Mouse (Mus musculus): Measurements from ENCODE around the gene Ttc7. TPM values are rescaled to one million over a fixed set of nuclear protein-coding genes. Genes with fewer than 3 reads are reported as not detected.

Ttc7 gene
- polyA plus RNA-seq, 1 experiment from 2014 or later = 7.6 TPM

DNA sequence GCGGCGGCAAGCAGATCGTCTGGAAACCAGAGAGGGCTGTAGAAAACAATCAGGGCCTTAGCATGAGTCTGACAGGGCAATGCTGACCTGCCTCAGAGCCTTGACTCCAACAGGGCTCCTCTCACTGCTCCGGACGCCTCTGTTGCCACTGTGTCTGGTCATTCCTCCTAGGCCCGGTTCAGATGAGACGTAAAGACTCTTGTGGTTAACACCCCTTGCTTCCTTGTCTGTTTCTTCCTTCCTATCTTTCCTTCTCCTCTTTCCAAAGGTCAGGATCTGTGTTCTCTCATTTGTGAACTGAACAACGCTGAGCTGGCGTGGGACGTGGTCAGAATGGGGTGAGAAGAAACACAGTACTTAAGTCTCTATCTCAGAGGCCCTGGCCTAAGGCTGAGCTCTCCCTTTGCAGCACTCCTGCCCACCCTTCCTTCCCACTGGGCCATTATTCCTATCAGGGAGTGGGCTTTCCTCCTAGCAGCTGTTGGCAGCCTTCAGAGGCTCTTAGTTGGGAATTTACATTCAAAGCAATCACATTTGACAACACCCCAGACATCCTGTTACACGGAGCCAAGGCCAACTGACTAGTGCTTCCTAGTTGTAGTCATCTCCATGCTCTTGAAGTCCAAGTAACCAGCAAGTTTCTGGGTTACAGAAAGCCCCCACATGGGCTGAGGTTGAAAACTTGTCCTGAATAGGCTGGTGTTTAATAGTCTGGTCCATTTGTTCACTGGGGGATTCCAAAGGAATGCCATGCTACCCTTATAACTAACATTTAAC, 18.4 kb upstream of the Ttc7 start:
- Histone ChIP-seq H3K27me3 (ENCODE audit: control insufficient read depth, insufficient read depth, low read depth, low read length) (no peaks in the 10 kb centered on the region), H3K36me3 (ENCODE audit: control insufficient read depth, insufficient read depth) (peaks cover 4% of the 10 kb centered on the region), H3K4me2 (ENCODE audit: low read depth, low read length) (peak overlapping the region; percentile 81), H3K27ac (ENCODE audit: low read length) (peak overlapping the region; percentile 33), H3K4me3 (ENCODE audit: low read depth, low read length) (peak overlapping the region; percentile 76), H3K9me3 (replicated peaks; ENCODE audit: control insufficient read depth, low read length) (no peaks in the 10 kb centered on the region), H3K4me1 (ENCODE audit: control insufficient read depth, low read depth, low read length) (peaks cover 16% of the 10 kb centered on the region), H3K9ac (ENCODE audit: low read depth, low read length) (no peak overlapping the region; the same call in 1 of the 2 replicates)
- WGBS (ENCODE audit: insufficient replicate concordance) = 60% methylated on average over 11 of the region's 11 CpGs
- no peak for ATAC-seq (ENCODE audit: low read depth)

DNA sequence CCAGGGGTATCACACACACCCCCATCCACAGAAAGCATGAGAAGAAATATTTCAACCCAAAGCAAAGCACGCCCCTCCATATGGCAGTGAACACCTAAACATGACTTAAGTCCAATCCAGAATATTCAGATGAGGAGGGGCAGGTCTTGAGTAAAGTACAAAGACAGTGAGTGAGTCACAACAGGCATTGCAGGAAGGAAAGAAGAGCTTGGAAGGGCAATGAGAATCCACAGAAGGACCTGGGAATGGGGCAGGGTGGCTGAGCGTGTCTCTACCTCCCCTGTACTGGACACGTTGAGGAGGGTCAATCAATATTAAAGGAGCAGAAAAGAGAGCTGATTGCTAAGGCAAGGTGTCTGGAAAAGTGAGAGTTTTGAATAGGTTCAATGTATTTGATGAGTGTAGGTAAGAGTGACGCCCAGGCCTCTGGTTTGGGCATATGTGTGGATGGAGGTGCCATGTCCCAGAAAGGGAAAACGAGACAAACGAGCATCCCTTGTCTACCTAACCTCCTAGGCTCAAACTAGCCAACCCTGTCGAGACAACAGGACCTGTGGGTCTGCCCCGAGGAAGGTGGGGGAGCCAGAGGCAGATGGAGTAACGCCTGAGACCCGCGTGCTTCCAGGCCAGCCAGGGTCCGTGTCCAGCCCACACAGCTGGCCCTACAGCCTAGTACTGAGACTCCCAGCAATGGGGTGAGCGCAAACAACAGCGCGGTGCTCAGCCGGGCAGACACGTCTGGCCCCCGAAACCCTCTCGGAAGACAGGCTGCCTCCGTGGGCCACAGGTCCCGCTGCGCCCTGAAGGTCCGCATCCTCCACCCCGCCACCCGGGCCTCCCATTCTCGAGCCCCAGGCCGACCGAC, 17.5 kb upstream of the Ttc7 start:
- H3K9ac ChIP-seq (ENCODE audit: low read depth, low read length) = peak overlapping the region; percentile 78
- H3K36me3 ChIP-seq (ENCODE audit: control insufficient read depth, insufficient read depth) = peaks cover 1% of the 10 kb centered on the region; the same call in 1 of the 2 replicates
- WGBS (ENCODE audit: insufficient replicate concordance) = 5% methylated on average over 28 of the region's 28 CpGs
- ATAC-seq (ENCODE audit: low read depth) = no peak; the same call in 1 of the 2 replicates
- H3K4me3 ChIP-seq (ENCODE audit: low read depth, low read length) = peak overlapping the region; percentile 76
- H3K27ac ChIP-seq (ENCODE audit: low read length) = peak overlapping the region; percentile 49; the same call in 1 of the 2 replicates
- H3K4me2 ChIP-seq (ENCODE audit: low read depth, low read length) = peak overlapping the region; percentile 81
- H3K27me3 ChIP-seq (ENCODE audit: control insufficient read depth, insufficient read depth, low read depth, low read length) = no peaks in the 10 kb centered on the region
- no peaks in the 10 kb centered on the region for H3K9me3 ChIP-seq (replicated peaks; ENCODE audit: control insufficient read depth, low read length)
- H3K4me1 ChIP-seq (ENCODE audit: control insufficient read depth, low read depth, low read length) = peaks cover 16% of the 10 kb centered on the region

DNA sequence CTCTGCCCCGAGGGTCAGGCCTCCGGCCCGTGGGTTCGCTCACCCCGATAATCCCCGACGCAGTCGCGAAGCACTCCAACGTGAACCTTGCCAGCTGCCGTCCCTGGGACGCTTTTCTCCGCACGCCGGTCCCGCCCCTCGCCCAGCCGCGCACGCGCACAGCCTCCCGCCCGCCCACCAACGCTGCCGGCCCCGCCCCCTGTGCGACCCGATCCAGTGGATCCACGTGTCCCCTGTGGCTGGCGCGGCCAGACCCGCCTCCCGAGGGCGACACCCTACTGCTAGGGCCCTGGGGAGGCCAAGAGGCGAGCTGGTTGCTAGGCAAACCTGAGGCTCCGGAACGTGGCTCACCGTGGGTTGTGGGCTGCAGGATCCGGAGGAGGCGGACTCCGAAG, 16.9 kb upstream of the Ttc7 start, which contains the start of gene Mcfd2:
TSS of gene Mcfd2 (minus strand) at position 144 of the 395 bp plus-strand sequence.
- H3K4me2 ChIP-seq (ENCODE audit: low read depth, low read length) = peak within 1 kb of the TSS; percentile 81
- no peaks in the 10 kb centered on the region for H3K27me3 ChIP-seq (ENCODE audit: control insufficient read depth, insufficient read depth, low read depth, low read length)
- H3K4me3 ChIP-seq (ENCODE audit: low read depth, low read length) = peak within 1 kb of the TSS; percentile 76
- H3K36me3 ChIP-seq (ENCODE audit: control insufficient read depth, insufficient read depth) = no peaks in the 10 kb centered on the region; the same call in 1 of the 2 replicates
- H3K9me3 ChIP-seq (replicated peaks; ENCODE audit: control insufficient read depth, low read length) = no peaks in the 10 kb centered on the region
- under 1% methylated on average over 41 of the region's 41 CpGs for WGBS (ENCODE audit: insufficient replicate concordance)
- H3K27ac ChIP-seq (ENCODE audit: low read length) = peak within 1 kb of the TSS; percentile 49; the same call in 1 of the 2 replicates
- ATAC-seq (ENCODE audit: low read depth) = peak; percentile 95
- peak within 1 kb of the TSS; percentile 78 for H3K9ac ChIP-seq (ENCODE audit: low read depth, low read length)
- H3K4me1 ChIP-seq (ENCODE audit: control insufficient read depth, low read depth, low read length) = peaks cover 16% of the 10 kb centered on the region

DNA sequence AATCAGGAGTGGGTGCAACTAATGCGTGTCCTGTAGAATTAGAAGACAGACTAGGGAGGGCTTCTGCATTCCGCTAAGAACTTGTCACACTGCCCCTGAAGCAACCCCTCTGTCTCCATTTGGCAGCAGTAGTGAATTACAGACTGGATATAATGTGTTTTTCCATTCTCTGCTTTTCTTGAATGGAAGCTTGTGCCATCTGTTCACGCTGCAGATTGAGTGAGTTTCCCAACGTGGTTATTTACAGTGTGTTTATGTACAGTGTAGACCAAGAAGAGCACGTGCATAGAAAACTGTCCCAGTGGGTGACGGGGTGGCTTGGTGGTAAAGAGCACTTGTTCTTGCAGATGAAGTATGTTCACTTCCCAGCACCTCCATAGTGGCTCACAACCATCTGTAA, 13.2 kb upstream of the Ttc7 start:
- Histone ChIP-seq H3K27me3 (ENCODE audit: control insufficient read depth, insufficient read depth, low read depth, low read length) (no peaks in the 10 kb centered on the region), H3K27ac (ENCODE audit: low read length) (no peak overlapping the region), H3K9ac (ENCODE audit: low read depth, low read length) (no peak overlapping the region), H3K4me2 (ENCODE audit: low read depth, low read length) (no peak overlapping the region), H3K4me1 (ENCODE audit: control insufficient read depth, low read depth, low read length) (peaks cover 5% of the 10 kb centered on the region), H3K4me3 (ENCODE audit: low read depth, low read length) (no peak overlapping the region), H3K36me3 (ENCODE audit: control insufficient read depth, insufficient read depth) (no peaks in the 10 kb centered on the region), H3K9me3 (replicated peaks; ENCODE audit: control insufficient read depth, low read length) (no peaks in the 10 kb centered on the region)
- ATAC-seq (ENCODE audit: low read depth) = no peak
- WGBS (ENCODE audit: insufficient replicate concordance) = 68% methylated on average over 6 of the region's 6 CpGs

DNA sequence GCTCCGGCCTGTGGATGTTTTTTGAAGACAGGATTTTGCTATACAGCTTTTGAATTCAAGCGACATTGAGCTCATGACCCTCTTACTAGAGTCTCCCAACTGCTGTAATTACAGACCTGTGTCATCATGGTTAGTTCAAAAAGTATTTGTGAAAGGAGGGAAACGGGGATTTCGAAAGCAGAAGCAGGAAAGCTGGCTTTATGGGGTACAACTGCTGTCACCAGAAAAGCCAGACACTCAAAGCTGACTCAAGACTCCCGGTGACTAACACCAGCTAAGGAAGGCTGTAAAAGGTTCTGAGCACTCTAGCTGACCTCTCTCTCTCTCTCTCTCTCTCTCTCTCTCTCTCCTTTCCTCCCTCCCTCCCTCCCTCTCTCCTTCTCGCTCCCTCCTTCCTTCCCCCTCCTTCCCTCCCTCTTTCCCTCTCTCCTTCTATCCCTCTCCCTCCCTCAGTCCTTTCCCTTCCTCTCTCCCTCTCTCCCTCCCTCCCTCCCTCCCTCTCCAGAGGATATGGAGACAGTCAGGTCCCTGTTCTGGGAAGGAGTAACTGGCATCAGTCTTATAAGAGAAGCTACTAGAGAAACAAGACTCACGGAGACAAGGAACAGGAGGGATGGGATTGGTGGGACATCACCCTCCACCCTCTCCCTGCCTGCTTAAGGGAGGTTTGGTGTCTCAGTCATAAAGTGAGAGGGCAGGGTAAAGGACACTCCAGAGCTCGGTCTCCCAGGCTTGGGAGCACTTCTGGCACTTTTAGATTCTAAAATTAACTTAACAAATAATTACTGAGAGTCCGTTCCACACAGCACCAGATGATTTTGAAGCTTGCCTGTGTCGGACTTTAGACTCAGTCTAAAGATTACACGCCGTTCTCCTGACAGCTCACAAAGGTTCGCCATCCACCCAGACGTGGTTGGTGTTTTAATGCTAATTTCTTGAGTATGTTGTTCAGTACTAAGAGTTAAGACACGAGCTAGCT, 7.0 kb upstream of the Ttc7 start:
- 46% methylated on average over 15 of the region's 15 CpGs for WGBS (ENCODE audit: insufficient replicate concordance)
- no peak overlapping the region for H3K27ac ChIP-seq (ENCODE audit: low read length)
- no peak for ATAC-seq (ENCODE audit: low read depth)

DNA sequence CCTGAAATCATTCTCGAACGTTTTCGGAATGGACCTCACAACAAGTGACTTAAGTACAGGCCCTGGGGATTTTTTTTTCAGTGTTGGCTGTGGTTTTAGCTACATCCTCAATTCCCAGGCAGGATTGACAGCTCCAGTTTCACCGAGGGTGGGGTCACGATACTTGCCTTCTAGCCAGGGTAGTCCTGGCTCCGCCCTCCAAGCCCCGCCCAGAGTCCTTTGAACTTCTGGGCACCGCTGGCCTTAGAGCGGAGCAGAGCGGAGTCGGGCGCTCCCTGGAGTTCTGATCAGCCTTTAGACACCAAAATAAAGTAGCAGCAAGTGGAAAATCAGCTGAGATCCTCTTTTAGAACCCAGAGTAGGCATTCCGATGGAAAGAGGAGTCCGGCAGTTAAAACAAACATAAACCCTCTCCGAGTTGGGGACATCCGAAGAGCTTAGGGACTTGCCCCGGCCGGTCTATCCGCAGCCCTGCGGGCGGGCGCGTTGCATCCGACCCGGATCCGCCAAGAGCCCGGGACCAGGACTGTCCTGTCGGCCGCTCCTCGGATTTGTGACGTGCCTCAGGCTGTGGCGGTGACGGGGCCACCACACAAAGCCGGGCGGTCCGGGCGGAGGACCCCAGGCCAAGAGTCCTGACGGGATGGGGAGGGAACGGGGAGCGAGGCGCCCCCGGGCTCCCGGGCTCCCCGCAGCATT, 530 bp upstream of the Ttc7 start:
- peak overlapping the region; percentile 100 for H3K4me2 ChIP-seq (ENCODE audit: low read depth, low read length)
- peak; percentile 85 for ATAC-seq (ENCODE audit: low read depth)
- no peaks in the 10 kb centered on the region for H3K27me3 ChIP-seq (ENCODE audit: control insufficient read depth, insufficient read depth, low read depth, low read length)
- H3K36me3 ChIP-seq (ENCODE audit: control insufficient read depth, insufficient read depth) = no peaks in the 10 kb centered on the region
- no peaks in the 10 kb centered on the region for H3K9me3 ChIP-seq (replicated peaks; ENCODE audit: control insufficient read depth, low read length)
- peak overlapping the region; percentile 94 for H3K9ac ChIP-seq (ENCODE audit: low read depth, low read length)
- peak overlapping the region; percentile 87 for H3K4me3 ChIP-seq (ENCODE audit: low read depth, low read length)
- peaks cover 40% of the 10 kb centered on the region for H3K4me1 ChIP-seq (ENCODE audit: control insufficient read depth, low read depth, low read length)
- WGBS (ENCODE audit: insufficient replicate concordance) = under 1% methylated on average over 44 of the region's 44 CpGs
- peak overlapping the region; percentile 96 for H3K27ac ChIP-seq (ENCODE audit: low read length)

More for the DNA sequence above, 7.0 kb upstream of the Ttc7 start:
- H3K9me3 ChIP-seq (replicated peaks; ENCODE audit: control insufficient read depth, low read length) = no peaks in the 10 kb centered on the region
- H3K36me3 ChIP-seq (ENCODE audit: control insufficient read depth, insufficient read depth) = no peaks in the 10 kb centered on the region
- no peak overlapping the region for H3K4me2 ChIP-seq (ENCODE audit: low read depth, low read length)
- no peak overlapping the region for H3K9ac ChIP-seq (ENCODE audit: low read depth, low read length)
- H3K27me3 ChIP-seq (ENCODE audit: control insufficient read depth, insufficient read depth, low read depth, low read length) = no peaks in the 10 kb centered on the region
- H3K4me1 ChIP-seq (ENCODE audit: control insufficient read depth, low read depth, low read length) = peaks cover 3% of the 10 kb centered on the region; the same call in 1 of the 2 replicates
- H3K4me3 ChIP-seq (ENCODE audit: low read depth, low read length) = no peak overlapping the region

DNA sequence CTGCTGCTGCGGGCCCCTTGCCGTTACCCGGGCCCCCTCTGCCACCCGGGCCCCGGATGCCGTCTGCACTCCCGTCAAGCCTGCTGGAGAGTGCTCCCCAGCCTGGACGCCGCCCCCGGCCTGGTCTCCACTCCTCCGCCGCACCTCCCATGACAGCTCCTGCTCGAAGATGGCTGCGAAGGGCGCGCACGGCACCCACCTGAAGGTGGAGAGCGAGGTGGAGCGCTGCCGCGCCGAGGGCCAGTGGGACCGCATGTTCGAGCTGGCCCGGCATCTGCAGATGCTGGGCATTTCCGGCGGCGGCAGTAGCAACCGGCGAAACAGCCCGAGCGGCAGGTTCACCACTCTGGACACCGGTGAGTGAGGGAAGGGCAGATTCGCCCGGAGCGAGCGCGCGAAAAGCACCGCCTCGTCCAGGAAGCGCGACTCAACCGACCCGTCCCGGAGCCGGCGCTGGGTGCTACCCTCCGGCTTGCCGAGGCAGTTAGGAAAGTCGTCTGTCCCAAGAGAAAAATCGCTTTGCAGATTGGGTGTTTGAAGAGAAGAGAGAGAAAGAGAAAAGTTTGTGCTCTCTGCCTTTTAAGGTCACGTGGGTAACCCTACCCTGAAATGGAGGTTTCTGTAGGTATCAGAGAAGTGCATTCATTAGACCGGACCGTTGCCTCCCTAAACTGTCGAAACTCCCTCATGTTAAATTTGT, 519 bp downstream of the Ttc7 start:
- H3K4me1 ChIP-seq (ENCODE audit: control insufficient read depth, low read depth, low read length) = peaks cover 43% of the 10 kb centered on the region
- ATAC-seq (ENCODE audit: low read depth) = peak; percentile 17

More for the DNA sequence above, 519 bp downstream of the Ttc7 start:
- H3K27me3 ChIP-seq (ENCODE audit: control insufficient read depth, insufficient read depth, low read depth, low read length) = no peaks in the 10 kb centered on the region
- peak overlapping the region; percentile 100 for H3K4me2 ChIP-seq (ENCODE audit: low read depth, low read length)
- H3K27ac ChIP-seq (ENCODE audit: low read length) = peak overlapping the region; percentile 96
- H3K4me3 ChIP-seq (ENCODE audit: low read depth, low read length) = peak overlapping the region; percentile 87
- under 1% methylated on average over 56 of the region's 56 CpGs for WGBS (ENCODE audit: insufficient replicate concordance)
- no peaks in the 10 kb centered on the region for H3K36me3 ChIP-seq (ENCODE audit: control insufficient read depth, insufficient read depth)
- H3K9me3 ChIP-seq (replicated peaks; ENCODE audit: control insufficient read depth, low read length) = no peaks in the 10 kb centered on the region
- H3K9ac ChIP-seq (ENCODE audit: low read depth, low read length) = peak overlapping the region; percentile 81
